Mouse (Mus musculus) cerebellum, adult 2 months (tissue): ENCODE results near the gene Cyba. TPM values are rescaled to one million over a fixed set of nuclear protein-coding genes. Genes with fewer than 3 reads are reported as not detected.

Experiments
- DNase-seq, 2 experiments: peaks; one replicate each; pipeline ENCODE4 v3.0.0; 2021
- H3K27ac ChIP-seq: fragments of 200-500 bp; 2 replicates; pipeline ENCODE4 v1.5.1; 2012; ENCODE audit warnings: low read length, control low read depth, inconsistent platforms; ENCODE audit not compliant: insufficient read depth
- H3K27me3 ChIP-seq: fragments of 200-500 bp; 2 replicates; pipeline ENCODE4 v1.6.1; 2012; ENCODE audit warnings: inconsistent platforms, mild to moderate bottlenecking, low read length, moderate library complexity; ENCODE audit not compliant: control insufficient read depth, insufficient read depth
- H3K4me1 ChIP-seq: fragments of 200-500 bp; 2 replicates; pipeline ENCODE4 v1.6.1; 2011; ENCODE audit warnings: low read length; ENCODE audit not compliant: control insufficient read depth, insufficient read depth
- H3K4me3 ChIP-seq: fragments of 200-500 bp; replicated peaks from 2 replicates; pipeline ENCODE3; 2011; ENCODE audit warnings: mild to moderate bottlenecking, low read depth, low read length, control low read depth; ENCODE audit not compliant: insufficient read depth
- CTCF ChIP-seq: fragments of 200-500 bp; IDR thresholded peaks from 2 replicates; pipeline ENCODE4 v1.5.1; 2011; ENCODE audit warnings: low read depth, mild to moderate bottlenecking, control low read depth, low read length, moderate library complexity, borderline replicate concordance; ENCODE audit not compliant: insufficient read depth
- POLR2A ChIP-seq: fragments of 200-500 bp; IDR thresholded peaks from 2 replicates; pipeline ENCODE4 v1.6.1; 2011; ENCODE audit warnings: low read length, control low read depth, borderline replicate concordance; ENCODE audit not compliant: insufficient read depth
- WGBS: fragments of 180-500 bp; shearing (Covaris S2); methylation state at CpG from one replicate; pipeline ENCODE4 v1.1.7; 2018; 5-methylcytosine and 5-hydroxymethylcytosine counted together
- polyA plus RNA-seq: library from polyadenylated mRNA; depleted of rRNA; stranded (reverse); fragments of >200 nt; gene quantifications from 2 replicates; pipeline ENCODE4 v1.2.3, GENCODE M21; 2012; rRNA removed

Gene Cyba
- polyA plus RNA-seq, 1 experiment, result 12.0 TPM

- WGBS, result under 1% methylated on average over 107 of the region's 107 CpGs
- Histone ChIP-seq H3K4me3 (peak within 1 kb of the TSS; percentile 78), H3K27ac (peak within 1 kb of the TSS; percentile 72), H3K4me1 (peaks cover 3% of the 10 kb centered on the region; the same call in 1 of the 2 replicates), H3K27me3 (no peaks in the 10 kb centered on the region)
- DNase-seq, result peak; percentile 99 to 100
- TF ChIP-seq POLR2A, result peak; percentile 93
- TF ChIP-seq CTCF, result no peak
These were observed 56.1 kb downstream of the Cyba start, which contains the start of gene Zc3h18 for GRCm38 (mm10) chr8:122376365-122377231. Gene Zc3h18, plus strand, starts transcription at chr8:122376609.

GRCm38 (mm10) chr8:122375751-122376364, 56.9 kb downstream of the Cyba start:
- Histone ChIP-seq H3K4me1 (peaks cover under 1% of the 10 kb centered on the region; the same call in 1 of the 2 replicates), H3K4me3 (peak overlapping the region; percentile 72), H3K27ac (peak overlapping the region; percentile 26; the same call in 1 of the 2 replicates), H3K27me3 (no peaks in the 10 kb centered on the region)
- 19% methylated on average over 13 of the region's 13 CpGs for WGBS
- DNase-seq, result no peak
- TF ChIP-seq POLR2A, result no peak
- no peak for TF ChIP-seq CTCF

- no peak overlapping the region for H3K4me3 ChIP-seq
- no peaks in the 10 kb centered on the region for H3K27me3 ChIP-seq
- no peak overlapping the region for H3K27ac ChIP-seq
- no peak for DNase-seq
- H3K4me1 ChIP-seq, result no peaks in the 10 kb centered on the region; the same call in 1 of the 2 replicates
- WGBS, result 96% methylated on average over 7 of the region's 7 CpGs
- TF ChIP-seq POLR2A (no peak), CTCF (no peak)
These were observed 57.4 kb downstream of the Cyba start for GRCm38 (mm10) chr8:122375320-122375719.

Other genes with a start within 250 kb of the Cyba start
- 19.6 and 20.1 TPM in 2 replicates for gene Zfpm1, start 150.8 kb downstream of the Cyba start, polyA plus RNA-seq
- gene Trhr2, start 72.2 kb downstream of the Cyba start, polyA plus RNA-seq, result 0.63 and 1.8 TPM in 2 replicates
- gene Zc3h18, start 56.3 kb downstream of the Cyba start, polyA plus RNA-seq, result 39.2 and 40.1 TPM in 2 replicates
- 0.27 and 0.49 TPM in 2 replicates for gene Il17c, start 10.9 kb downstream of the Cyba start, polyA plus RNA-seq
- gene Mvd, start 10.5 kb upstream of the Cyba start, polyA plus RNA-seq, result 43.6 and 45.2 TPM in 2 replicates
- gene Snai3, start 27.8 kb upstream of the Cyba start, polyA plus RNA-seq, result 0.13 TPM in 1 of 2 replicates, not detected in the other
- gene Rnf166, start 43.1 kb upstream of the Cyba start, polyA plus RNA-seq, result 65.9 and 69.4 TPM in 2 replicates
- gene Ctu2, start 43.2 kb upstream of the Cyba start, polyA plus RNA-seq, result 45.0 and 49.7 TPM in 2 replicates
- gene Piezo1, start 118.4 kb upstream of the Cyba start, polyA plus RNA-seq, result 4.2 and 4.5 TPM in 2 replicates
- 7.6 and 8.8 TPM in 2 replicates for gene Cdt1, start 135.1 kb upstream of the Cyba start, polyA plus RNA-seq
- gene Aprt, start 144.0 kb upstream of the Cyba start, polyA plus RNA-seq, result 52.9 and 57.4 TPM in 2 replicates
- 8.5 and 8.7 TPM in 2 replicates for gene Galns, start 178.5 kb upstream of the Cyba start, polyA plus RNA-seq
- 199 and 206 TPM in 2 replicates for gene Trappc2l, start 178.7 kb upstream of the Cyba start, polyA plus RNA-seq
- not detected in 2 replicates for gene Pabpn1l, start 189.8 kb upstream of the Cyba start, polyA plus RNA-seq